Mouse (Mus musculus) heart, postnatal 0 days (tissue): ENCODE results near the gene Rpap3. TPM values are rescaled to one million over a fixed set of nuclear protein-coding genes. Genes with fewer than 3 reads are reported as not detected.
A peak's percentile ranks its signal among the peaks of the same experiment; 100 is the strongest.

Experiments
- ATAC-seq: fragments of 200-750 bp; cut with Nextera tagmentation; 2 replicates; pipeline ENCODE4 v1.8.0; 2017; ENCODE audit warnings: low read depth, moderate number of reproducible peaks, moderate library complexity; ENCODE audit not compliant: insufficient read depth
- DNase-seq: peaks from one replicate; pipeline ENCODE4 v3.0.0-alpha.2; 2016; ENCODE audit warnings: low spot score
- H3K27ac ChIP-seq: fragments of 300-500 bp; sonication (generic); 2 replicates; pipeline ENCODE4 v1.5.1; 2014; ENCODE audit warnings: low read depth, mild to moderate bottlenecking
- H3K27me3 ChIP-seq: fragments of 300-500 bp; sonication (generic); 2 replicates; pipeline ENCODE4 v1.6.1; 2014; ENCODE audit warnings: low read length, mixed read lengths; ENCODE audit not compliant: control insufficient read depth, insufficient read depth
- H3K36me3 ChIP-seq: fragments of 300-500 bp; sonication (generic); replicated peaks from 2 replicates; pipeline ENCODE4 v1.6.1; 2014; ENCODE audit warnings: low read length, mixed read lengths; ENCODE audit not compliant: control insufficient read depth, insufficient read depth
- H3K4me1 ChIP-seq: fragments of 300-500 bp; sonication (generic); 2 replicates; pipeline ENCODE4 v1.6.1; 2014; ENCODE audit warnings: antibody characterized with exemption; ENCODE audit not compliant: control insufficient read depth, insufficient read depth
- H3K4me2 ChIP-seq: fragments of 300-500 bp; sonication (generic); 2 replicates; pipeline ENCODE4 v1.6.1; 2014; ENCODE audit warnings: low read depth, mild to moderate bottlenecking, low read length, moderate library complexity
- H3K4me3 ChIP-seq: fragments of 300-500 bp; sonication (generic); 2 replicates; pipeline ENCODE4 v1.5.1; 2014; ENCODE audit warnings: low read depth, low read length
- H3K9ac ChIP-seq: fragments of 300-500 bp; sonication (generic); replicated peaks from 2 replicates; pipeline ENCODE4 v1.6.1; 2014; ENCODE audit warnings: low read depth, low read length, mixed read lengths
- H3K9me3 ChIP-seq: fragments of 300-500 bp; sonication (generic); replicated peaks from 2 replicates; pipeline ENCODE4 v1.6.1; 2016; ENCODE audit warnings: low read length; ENCODE audit not compliant: control insufficient read depth
- CTCF ChIP-seq: IDR thresholded peaks from 2 replicates; pipeline ENCODE4 v1.5.1; 2016; ENCODE audit warnings: antibody characterized with exemption, control low read depth, low read depth
- EP300 ChIP-seq: IDR thresholded peaks from 2 replicates; pipeline ENCODE4 v1.6.1; 2016; ENCODE audit warnings: antibody characterized with exemption, low read depth
- WGBS: fragments of 180-500 bp; shearing (Covaris S2); extraction: QIAGEN DNeasy Blood & Tissue Kit; methylation state at CpG from one replicate; pipeline ENCODE4 v1.1.7; 2014; 5-methylcytosine and 5-hydroxymethylcytosine counted together
- polyA plus RNA-seq: library from polyadenylated mRNA; unstranded; fragments of >200 nt; fragmentation: Nextera tagmentation; extraction: Ambion mirVana; gene quantifications from 2 replicates; pipeline ENCODE4 v1.2.1, GENCODE M21; 2015
- total RNA-seq: library from RNA; depleted of rRNA; stranded (reverse); fragments of >200 nt; gene quantifications from 2 replicates; pipeline ENCODE4 v1.2.3, GENCODE M21; 2014; ENCODE audit warnings: low replicate concordance

Gene Rpap3
- total and polyA plus RNA-seq, 2 experiments from 2014 or later, result 14.7 to 19.5 TPM

- Histone ChIP-seq H3K4me3 (no peak overlapping the region), H3K4me1 (peaks cover 38% of the 10 kb centered on the region), H3K27me3 (no peaks in the 10 kb centered on the region), H3K36me3 (peaks cover 12% of the 10 kb centered on the region), H3K4me2 (no peak overlapping the region), H3K9ac (no peak overlapping the region), H3K9me3 (no peaks in the 10 kb centered on the region), H3K27ac (no peak overlapping the region)
- WGBS, result 85% methylated on average over 24 of the region's 24 CpGs
- DNase-seq (no peak), ATAC-seq (no peak)
- TF ChIP-seq EP300 (no peak), CTCF (no peak)
These were observed 41.1 kb upstream of the Rpap3 start for GRCm38 (mm10) chr15:97746748-97747147.

GRCm38 (mm10) chr15:97746278-97746677 is 40.7 kb upstream of the Rpap3 start:
- Histone ChIP-seq H3K27me3 (no peaks in the 10 kb centered on the region), H3K9ac (no peak overlapping the region), H3K27ac (no peak overlapping the region), H3K4me1 (peaks cover 40% of the 10 kb centered on the region), H3K4me3 (no peak overlapping the region), H3K4me2 (no peak overlapping the region), H3K9me3 (no peaks in the 10 kb centered on the region), H3K36me3 (peaks cover 12% of the 10 kb centered on the region)
- DNase-seq (no peak), ATAC-seq (no peak)
- TF ChIP-seq EP300 (no peak), CTCF (no peak)
- WGBS, result 83% methylated on average over 10 of the region's 10 CpGs

- H3K27ac ChIP-seq, result peak overlapping the region; percentile 58
- H3K9me3 ChIP-seq, result no peaks in the 10 kb centered on the region
- DNase-seq (peak; percentile 41), ATAC-seq (0 out of 2 replicates have a peak, but pooled peaks have one; percentile 10)
- H3K27me3 ChIP-seq, result no peaks in the 10 kb centered on the region
- WGBS, result 27% methylated on average over 9 of the region's 10 CpGs
- TF ChIP-seq EP300 (no peak), CTCF (no peak)
- no peak overlapping the region for H3K4me3 ChIP-seq
- H3K9ac ChIP-seq, result 0 out of 2 replicates have a peak overlapping the region, but pooled peaks have one; percentile 4
- H3K4me1 ChIP-seq, result peaks cover 31% of the 10 kb centered on the region
- H3K36me3 ChIP-seq, result peaks cover 12% of the 10 kb centered on the region
- peak overlapping the region; percentile 7; the same call in 1 of the 2 replicates for H3K4me2 ChIP-seq
These were observed 39.7 kb upstream of the Rpap3 start for GRCm38 (mm10) chr15:97745331-97745730.

GRCm38 (mm10) chr15:97744930-97745329 is 39.3 kb upstream of the Rpap3 start:
- H3K9me3 ChIP-seq, result no peaks in the 10 kb centered on the region
- 0 out of 2 replicates have a peak, but pooled peaks have one; percentile 12 for ATAC-seq
- H3K36me3 ChIP-seq, result peaks cover 12% of the 10 kb centered on the region
- peak; percentile 78 for DNase-seq
- WGBS, result 62% methylated on average over 10 of the region's 10 CpGs
- 0 out of 2 replicates have a peak overlapping the region, but pooled peaks have one; percentile 4 for H3K9ac ChIP-seq
- H3K4me1 ChIP-seq, result peaks cover 28% of the 10 kb centered on the region
- H3K4me3 ChIP-seq, result no peak overlapping the region
- peak overlapping the region; percentile 7; the same call in 1 of the 2 replicates for H3K4me2 ChIP-seq
- peak overlapping the region; percentile 58 for H3K27ac ChIP-seq
- H3K27me3 ChIP-seq, result no peaks in the 10 kb centered on the region
- no peak for TF ChIP-seq CTCF

GRCm38 (mm10) chr15:97743961-97744525 is 38.4 kb upstream of the Rpap3 start:
- Histone ChIP-seq H3K27ac (no peak overlapping the region), H3K9me3 (no peaks in the 10 kb centered on the region), H3K4me1 (peaks cover 20% of the 10 kb centered on the region), H3K36me3 (peaks cover 9% of the 10 kb centered on the region), H3K4me3 (no peak overlapping the region), H3K4me2 (no peak overlapping the region), H3K9ac (no peak overlapping the region), H3K27me3 (no peaks in the 10 kb centered on the region)
- no peak for DNase-seq
- WGBS, result 64% methylated on average over 10 of the region's 12 CpGs
- ATAC-seq, result no peak
- TF ChIP-seq CTCF (no peak), EP300 (no peak)

GRCm38 (mm10) chr15:97743210-97743609 is 37.6 kb upstream of the Rpap3 start:
- no peak overlapping the region for H3K4me2 ChIP-seq
- no peaks in the 10 kb centered on the region for H3K27me3 ChIP-seq
- no peaks in the 10 kb centered on the region for H3K9me3 ChIP-seq
- 88% methylated on average over 5 of the region's 5 CpGs for WGBS
- H3K36me3 ChIP-seq, result peaks cover 9% of the 10 kb centered on the region
- no peak overlapping the region for H3K9ac ChIP-seq
- DNase-seq (no peak), ATAC-seq (no peak)
- no peak overlapping the region for H3K4me3 ChIP-seq
- peaks cover 20% of the 10 kb centered on the region for H3K4me1 ChIP-seq
- TF ChIP-seq CTCF, result no peak
- TF ChIP-seq EP300, result no peak
- no peak overlapping the region for H3K27ac ChIP-seq
